Mouse (Mus musculus) megakaryocyte, embryonic 14.5 days (primary cell): ENCODE data around the gene Srebf1.

Experiments used
- FLI1 ChIP-seq: IDR thresholded peaks from 2 replicates; pipeline ENCODE4 v1.6.1; 2012; ENCODE audit warnings: low read length, inconsistent platforms, mixed read lengths
- GATA1 ChIP-seq: IDR thresholded peaks from 3 replicates; pipeline ENCODE4 v1.6.1; 2012; ENCODE audit warnings: mixed read lengths, low read length, inconsistent platforms, borderline replicate concordance

GRCm38 (mm10) chr11:60235351-60235750 lies 13.0 kb upstream of the Srebf1 start:
- TF ChIP-seq GATA1 = no peak
- TF ChIP-seq FLI1 = no peak
